Mouse (Mus musculus): ENCODE results near the gene Nkpd1. TPM values are rescaled to one million over a fixed set of nuclear protein-coding genes. Genes with fewer than 3 reads are reported as not detected.

The Nkpd1 gene
- polyA plus RNA-seq, 1 experiment: 0.06 TPM

DNA sequence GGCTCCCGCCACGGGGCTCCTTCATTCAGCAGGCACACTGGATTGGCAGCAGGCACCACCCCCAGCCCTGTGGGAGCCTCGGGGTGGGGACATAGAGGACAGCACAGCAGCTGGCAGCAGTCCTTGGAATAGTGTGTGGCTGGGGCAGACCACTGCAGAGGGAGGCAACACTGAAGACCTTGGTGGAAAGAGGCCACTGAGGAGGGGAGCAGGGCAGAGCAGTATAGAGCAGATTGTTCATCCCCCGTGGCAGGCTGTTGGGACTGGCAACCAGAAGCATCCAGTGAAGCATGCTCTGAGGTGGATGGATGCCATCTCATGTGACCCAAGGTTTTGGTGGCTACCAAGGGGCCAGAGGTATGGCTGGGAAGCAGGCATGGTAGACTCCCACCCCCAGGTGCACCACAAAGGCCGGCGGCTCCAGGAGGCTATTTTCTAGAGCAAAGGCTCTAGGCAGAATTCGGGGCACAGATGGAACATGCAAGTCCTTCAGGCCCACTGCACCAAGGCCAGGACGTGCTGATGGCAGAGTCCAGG, 24.6 kb downstream of the Nkpd1 start:
- no peak for TF ChIP-seq REST (IDR thresholded peaks at IDR 0.05; ENCODE audit: insufficient read depth, insufficient read length)
- TF ChIP-seq TCF3 (IDR thresholded peaks at IDR 0.05; ENCODE audit: insufficient read length, low read depth): no peak
- TF ChIP-seq POLR2A (IDR thresholded peaks at IDR 0.05; ENCODE audit: insufficient read length, low read depth): no peak
- no peak for TF ChIP-seq TCF12 (IDR thresholded peaks at IDR 0.05; ENCODE audit: insufficient read depth, poor library complexity, severe bottlenecking)
- peak; percentile 7 for TF ChIP-seq SRF (IDR thresholded peaks at IDR 0.05; ENCODE audit: control insufficient read depth, insufficient read length, low read depth)
- peak in 2 of 3 experiments; percentile 27 to 84 for TF ChIP-seq MYOG (IDR thresholded peaks at IDR 0.05; ENCODE audit: control insufficient read depth in 1 of 3, insufficient read depth in 1 of 3, insufficient read length in 2 of 3, low read depth in 2 of 3)
- no peak for TF ChIP-seq POLR2AphosphoS2 (IDR thresholded peaks at IDR 0.05; ENCODE audit: insufficient read length, low read depth)
- TF ChIP-seq E2F4 (IDR thresholded peaks at IDR 0.05; ENCODE audit: insufficient read depth): no peak
- no peak for TF ChIP-seq MAX (IDR thresholded peaks at IDR 0.05; ENCODE audit: low read depth)
- no peak for TF ChIP-seq USF1 (IDR thresholded peaks at IDR 0.05; ENCODE audit: low read depth)
- peak in 2 of 3 experiments; percentile 19 to 35 for TF ChIP-seq MYOD1 (IDR thresholded peaks at IDR 0.05; ENCODE audit: control insufficient read depth in 1 of 3, insufficient read length in 2 of 3, low read depth in 2 of 3)
- no peak overlapping the region for H3K4me3 ChIP-seq

DNA sequence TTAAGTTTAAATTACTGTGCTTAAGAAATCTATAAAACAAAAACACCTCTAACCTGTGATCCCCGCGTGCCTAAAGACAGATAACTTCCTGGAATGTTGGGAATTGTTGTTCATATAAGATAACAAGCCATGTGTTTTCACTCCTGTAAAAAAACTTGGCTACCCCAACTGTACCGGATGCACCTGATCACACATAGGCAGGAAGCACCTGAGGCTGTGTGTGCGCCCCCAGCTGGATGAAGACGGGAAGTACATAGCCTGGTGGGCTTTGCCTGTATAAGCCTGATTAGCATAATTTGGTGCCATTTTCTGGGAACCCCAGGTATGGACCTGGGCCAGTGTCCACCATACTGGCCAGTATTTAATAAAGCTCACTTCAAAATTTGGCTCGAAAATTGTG, 25.9 kb downstream of the Nkpd1 start:
- Histone ChIP-seq H3K36me3 (ENCODE audit: control insufficient read depth, insufficient read depth) (no peaks in the 10 kb centered on the region), H3K4me3 (no peak overlapping the region), H3K4me2 (ENCODE audit: low read depth) (no peak overlapping the region), H3ac (ENCODE audit: control insufficient read depth, insufficient read length) (no peak overlapping the region), H3K27me3 (ENCODE audit: control insufficient read depth, insufficient read depth, insufficient read length) (no peaks in the 10 kb centered on the region), H3K79me2 (ENCODE audit: control insufficient read depth, insufficient read depth) (peaks cover 32% of the 10 kb centered on the region)
- TF ChIP-seq MYOG (IDR thresholded peaks at IDR 0.05; ENCODE audit: control insufficient read depth in 1 of 3, insufficient read depth in 1 of 3, insufficient read length in 2 of 3, low read depth in 2 of 3) (no peak), TCF12 (IDR thresholded peaks at IDR 0.05; ENCODE audit: insufficient read depth, poor library complexity, severe bottlenecking) (no peak), E2F4 (IDR thresholded peaks at IDR 0.05; ENCODE audit: insufficient read depth) (no peak), TCF3 (IDR thresholded peaks at IDR 0.05; ENCODE audit: insufficient read length, low read depth) (no peak), POLR2AphosphoS2 (IDR thresholded peaks at IDR 0.05; ENCODE audit: insufficient read length, low read depth) (no peak), REST (IDR thresholded peaks at IDR 0.05; ENCODE audit: insufficient read depth, insufficient read length) (no peak), MAX (IDR thresholded peaks at IDR 0.05; ENCODE audit: low read depth) (no peak), MYOD1 (IDR thresholded peaks at IDR 0.05; ENCODE audit: control insufficient read depth in 1 of 3, insufficient read length in 2 of 3, low read depth in 2 of 3) (no peak), POLR2A (IDR thresholded peaks at IDR 0.05; ENCODE audit: insufficient read length, low read depth) (no peak), SRF (IDR thresholded peaks at IDR 0.05; ENCODE audit: control insufficient read depth, insufficient read length, low read depth) (no peak), USF1 (IDR thresholded peaks at IDR 0.05; ENCODE audit: low read depth) (no peak), CEBPB (IDR thresholded peaks at IDR 0.05; ENCODE audit: insufficient read depth, poor library complexity, severe bottlenecking) (no peak)

More for the DNA sequence above, 24.6 kb downstream of the Nkpd1 start:
- H3K36me3 ChIP-seq (ENCODE audit: control insufficient read depth, insufficient read depth): no peaks in the 10 kb centered on the region
- no peak overlapping the region for H3ac ChIP-seq (ENCODE audit: control insufficient read depth, insufficient read length)
- no peaks in the 10 kb centered on the region for H3K27me3 ChIP-seq (ENCODE audit: control insufficient read depth, insufficient read depth, insufficient read length)
- H3K79me2 ChIP-seq (ENCODE audit: control insufficient read depth, insufficient read depth): peaks cover 20% of the 10 kb centered on the region
- H3K4me2 ChIP-seq (ENCODE audit: low read depth): no peak overlapping the region

DNA sequence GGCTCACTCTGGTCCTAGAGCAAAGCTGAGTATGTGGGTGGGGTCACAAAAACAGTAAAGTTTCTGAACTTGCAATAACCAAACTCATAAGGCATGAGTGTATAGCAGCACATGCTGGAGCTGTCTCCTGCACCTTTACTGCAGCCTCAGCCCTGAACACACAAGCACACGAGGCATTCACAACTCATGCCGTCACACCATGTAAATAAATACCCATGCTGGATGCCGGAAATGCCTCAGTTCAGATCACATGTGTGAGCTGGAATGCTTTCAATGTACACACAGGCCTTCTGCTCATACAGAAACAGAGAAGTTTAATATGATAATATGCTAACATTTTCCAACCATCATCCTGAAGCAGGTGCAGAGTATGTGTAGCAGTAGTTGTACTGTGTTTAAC, 28.4 kb downstream of the Nkpd1 start:
- no peak for TF ChIP-seq E2F4 (IDR thresholded peaks at IDR 0.05; ENCODE audit: insufficient read depth)
- TF ChIP-seq SRF (IDR thresholded peaks at IDR 0.05; ENCODE audit: control insufficient read depth, insufficient read length, low read depth): no peak
- no peak for TF ChIP-seq REST (IDR thresholded peaks at IDR 0.05; ENCODE audit: insufficient read depth, insufficient read length)
- no peak for TF ChIP-seq MAX (IDR thresholded peaks at IDR 0.05; ENCODE audit: low read depth)
- TF ChIP-seq POLR2AphosphoS2 (IDR thresholded peaks at IDR 0.05; ENCODE audit: insufficient read length, low read depth): no peak
- no peak for TF ChIP-seq TCF12 (IDR thresholded peaks at IDR 0.05; ENCODE audit: insufficient read depth, poor library complexity, severe bottlenecking)
- TF ChIP-seq CEBPB (IDR thresholded peaks at IDR 0.05; ENCODE audit: insufficient read depth, poor library complexity, severe bottlenecking): no peak
- TF ChIP-seq MYOD1 (IDR thresholded peaks at IDR 0.05; ENCODE audit: control insufficient read depth in 1 of 3, insufficient read length in 2 of 3, low read depth in 2 of 3): no peak
- no peak for TF ChIP-seq POLR2A (IDR thresholded peaks at IDR 0.05; ENCODE audit: insufficient read length, low read depth)
- TF ChIP-seq MYOG (IDR thresholded peaks at IDR 0.05; ENCODE audit: control insufficient read depth in 1 of 3, insufficient read depth in 1 of 3, insufficient read length in 2 of 3, low read depth in 2 of 3): no peak
- TF ChIP-seq USF1 (IDR thresholded peaks at IDR 0.05; ENCODE audit: low read depth): no peak
- no peak for TF ChIP-seq TCF3 (IDR thresholded peaks at IDR 0.05; ENCODE audit: insufficient read length, low read depth)
- H3K27me3 ChIP-seq (ENCODE audit: control insufficient read depth, insufficient read depth, insufficient read length): no peaks in the 10 kb centered on the region
- no peak overlapping the region for H3K4me3 ChIP-seq
- H3K4me2 ChIP-seq (ENCODE audit: low read depth): no peak overlapping the region
- peaks cover 46% of the 10 kb centered on the region for H3K79me2 ChIP-seq (ENCODE audit: control insufficient read depth, insufficient read depth)
- H3K36me3 ChIP-seq (ENCODE audit: control insufficient read depth, insufficient read depth): no peaks in the 10 kb centered on the region
- H3ac ChIP-seq (ENCODE audit: control insufficient read depth, insufficient read length): no peak overlapping the region

DNA sequence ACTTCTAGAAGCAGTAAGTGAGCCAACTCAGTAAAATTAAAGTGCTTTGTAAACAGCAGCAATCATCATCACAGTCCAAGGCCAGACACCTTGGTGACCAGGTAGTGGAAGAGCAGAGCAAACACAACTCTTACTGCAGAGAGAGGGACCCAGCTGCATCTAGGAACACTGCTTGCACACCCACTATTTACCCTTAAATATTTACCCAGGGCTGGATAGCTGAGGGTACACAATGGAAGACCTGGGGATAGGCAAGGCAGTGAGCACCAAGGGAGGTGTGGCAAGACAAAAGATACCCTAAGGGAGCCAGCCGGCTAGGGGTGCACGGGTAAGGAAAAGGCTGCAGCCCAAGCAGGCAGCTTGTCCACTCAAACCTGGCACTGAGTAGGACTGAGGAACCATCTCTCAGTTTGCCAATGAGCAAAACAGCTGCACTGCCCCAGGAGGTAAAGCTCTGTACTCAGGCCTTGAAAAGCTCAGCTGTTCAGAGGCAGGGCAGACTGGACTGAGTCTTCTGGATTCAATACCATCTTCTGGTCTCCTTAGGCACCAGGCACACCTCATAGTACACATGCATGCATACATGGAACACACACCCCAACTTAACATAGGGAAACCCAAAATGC, 29.8 kb downstream of the Nkpd1 start:
- no peaks in the 10 kb centered on the region for H3K27me3 ChIP-seq (ENCODE audit: control insufficient read depth, insufficient read depth, insufficient read length)
- no peak overlapping the region for H3K4me3 ChIP-seq
- peaks cover 56% of the 10 kb centered on the region for H3K79me2 ChIP-seq (ENCODE audit: control insufficient read depth, insufficient read depth)
- H3K4me2 ChIP-seq (ENCODE audit: low read depth): no peak overlapping the region
- no peak for TF ChIP-seq TCF3 (IDR thresholded peaks at IDR 0.05; ENCODE audit: insufficient read length, low read depth)
- TF ChIP-seq USF1 (IDR thresholded peaks at IDR 0.05; ENCODE audit: low read depth): no peak
- TF ChIP-seq POLR2AphosphoS2 (IDR thresholded peaks at IDR 0.05; ENCODE audit: insufficient read length, low read depth): no peak
- no peak for TF ChIP-seq POLR2A (IDR thresholded peaks at IDR 0.05; ENCODE audit: insufficient read length, low read depth)
- peak; percentile 27 to 68 (median 57) for TF ChIP-seq MYOD1 (IDR thresholded peaks at IDR 0.05; ENCODE audit: control insufficient read depth in 1 of 3, insufficient read length in 2 of 3, low read depth in 2 of 3)
- TF ChIP-seq TCF12 (IDR thresholded peaks at IDR 0.05; ENCODE audit: insufficient read depth, poor library complexity, severe bottlenecking): peak; percentile 4
- no peak for TF ChIP-seq E2F4 (IDR thresholded peaks at IDR 0.05; ENCODE audit: insufficient read depth)
- no peak for TF ChIP-seq MAX (IDR thresholded peaks at IDR 0.05; ENCODE audit: low read depth)
- TF ChIP-seq MYOG (IDR thresholded peaks at IDR 0.05; ENCODE audit: control insufficient read depth in 1 of 3, insufficient read depth in 1 of 3, insufficient read length in 2 of 3, low read depth in 2 of 3): peak in 2 of 3 experiments; percentile 71 to 78
- no peak overlapping the region for H3ac ChIP-seq (ENCODE audit: control insufficient read depth, insufficient read length)
- peaks cover 4% of the 10 kb centered on the region for H3K36me3 ChIP-seq (ENCODE audit: control insufficient read depth, insufficient read depth)
